Mouse (Mus musculus) ES-E14 (cell line): ENCODE measurements around the gene Pla2r1. TPM values are rescaled to one million over a fixed set of nuclear protein-coding genes. Genes with fewer than 3 reads are reported as not detected.

ENCODE experiments used
- DNase-seq: peaks from one replicate; pipeline ENCODE4 v3.0.0-alpha.2; 2013; ENCODE audit warnings: low read depth, low spot score
- H3K27ac ChIP-seq: 2 replicates; pipeline ENCODE4 v1.5.1; 2012; ENCODE audit warnings: low read depth, mild to moderate bottlenecking, low read length, moderate library complexity, mixed read lengths; ENCODE audit not compliant: poor library complexity, insufficient read depth, severe bottlenecking
- H3K36me3 ChIP-seq: 2 replicates; pipeline ENCODE4 v1.6.1; 2012; ENCODE audit warnings: mild to moderate bottlenecking, low read length, moderate library complexity, mixed read lengths; ENCODE audit not compliant: control insufficient read depth, poor library complexity, insufficient read depth, severe bottlenecking
- H3K4me1 ChIP-seq, 2 experiments: fragments of 150-350 bp in 1 of 2; sonication (generic) in 1 of 2; 2 replicates each; pipeline ENCODE4 v1.6.1; 2012; ENCODE audit warnings: low read length in 2 of 2, mild to moderate bottlenecking in 1 of 2, mixed read lengths in 1 of 2; ENCODE audit not compliant: control insufficient read depth in 2 of 2, insufficient read depth in 2 of 2, poor library complexity in 1 of 2
- H3K4me3 ChIP-seq, 2 experiments: fragments of 150-350 bp in 1 of 2; sonication (generic) in 1 of 2; 2 replicates each; pipeline ENCODE4 v1.5.1; 2012; ENCODE audit warnings: low read length in 2 of 2, low read depth in 1 of 2, mild to moderate bottlenecking in 1 of 2, mixed read lengths in 1 of 2; ENCODE audit not compliant: insufficient read depth in 1 of 2, poor library complexity in 1 of 2, severe bottlenecking in 1 of 2
- H3K9ac ChIP-seq: 2 replicates; pipeline ENCODE4 v1.6.1; 2012; ENCODE audit warnings: low read depth, mild to moderate bottlenecking, low read length, mixed read lengths; ENCODE audit not compliant: poor library complexity, insufficient read depth, severe bottlenecking
- H3K9me3 ChIP-seq: fragments of 150-350 bp; sonication (generic); 2 replicates; pipeline ENCODE4 v1.6.1; 2012; ENCODE audit warnings: low read depth, mild to moderate bottlenecking, low read length; ENCODE audit not compliant: control insufficient read depth, insufficient read depth
- CHD2 ChIP-seq: IDR thresholded peaks from 2 replicates; pipeline ENCODE4 v1.6.1; 2014; ENCODE audit warnings: mild to moderate bottlenecking, low read depth, low read length, inconsistent platforms
- HCFC1 ChIP-seq: IDR thresholded peaks from 2 replicates; pipeline ENCODE4 v1.6.1; 2012; ENCODE audit warnings: low read length, inconsistent platforms, borderline replicate concordance; ENCODE audit not compliant: insufficient read depth
- MAFK ChIP-seq: IDR thresholded peaks from 2 replicates; pipeline ENCODE4 v1.6.1; 2014; ENCODE audit warnings: mild to moderate bottlenecking, low read depth, low read length, inconsistent platforms; ENCODE audit not compliant: insufficient read depth
- ZC3H11A ChIP-seq: IDR thresholded peaks from 2 replicates; pipeline ENCODE4 v1.6.1; 2012; ENCODE audit warnings: low read depth, mild to moderate bottlenecking, inconsistent platforms, low read length, borderline replicate concordance
- ZNF384 ChIP-seq: IDR thresholded peaks from 2 replicates; pipeline ENCODE4 v1.6.1; 2012; ENCODE audit warnings: low read depth, low read length, inconsistent platforms
- in situ Hi-C, 2 experiments: fragments of 600-800 bp; cut with MboI; formaldehyde crosslinking; loops; one replicate each; pipeline ENCODE4 v1.15.1; 2025; ENCODE audit warnings: low sequenced_read_pairs in 2 of 2, inconsistent platforms in 1 of 2; ENCODE audit not compliant: unreplicated experiment in 2 of 2
- total RNA-seq: library from RNA; depleted of rRNA; stranded (reverse); fragments of 300-350 nt; gene quantifications from 2 replicates; pipeline ENCODE4 v1.2.3, GENCODE M21; 2012

The Pla2r1 gene
- total RNA-seq, 1 experiment, result 0.89 TPM

DNA sequence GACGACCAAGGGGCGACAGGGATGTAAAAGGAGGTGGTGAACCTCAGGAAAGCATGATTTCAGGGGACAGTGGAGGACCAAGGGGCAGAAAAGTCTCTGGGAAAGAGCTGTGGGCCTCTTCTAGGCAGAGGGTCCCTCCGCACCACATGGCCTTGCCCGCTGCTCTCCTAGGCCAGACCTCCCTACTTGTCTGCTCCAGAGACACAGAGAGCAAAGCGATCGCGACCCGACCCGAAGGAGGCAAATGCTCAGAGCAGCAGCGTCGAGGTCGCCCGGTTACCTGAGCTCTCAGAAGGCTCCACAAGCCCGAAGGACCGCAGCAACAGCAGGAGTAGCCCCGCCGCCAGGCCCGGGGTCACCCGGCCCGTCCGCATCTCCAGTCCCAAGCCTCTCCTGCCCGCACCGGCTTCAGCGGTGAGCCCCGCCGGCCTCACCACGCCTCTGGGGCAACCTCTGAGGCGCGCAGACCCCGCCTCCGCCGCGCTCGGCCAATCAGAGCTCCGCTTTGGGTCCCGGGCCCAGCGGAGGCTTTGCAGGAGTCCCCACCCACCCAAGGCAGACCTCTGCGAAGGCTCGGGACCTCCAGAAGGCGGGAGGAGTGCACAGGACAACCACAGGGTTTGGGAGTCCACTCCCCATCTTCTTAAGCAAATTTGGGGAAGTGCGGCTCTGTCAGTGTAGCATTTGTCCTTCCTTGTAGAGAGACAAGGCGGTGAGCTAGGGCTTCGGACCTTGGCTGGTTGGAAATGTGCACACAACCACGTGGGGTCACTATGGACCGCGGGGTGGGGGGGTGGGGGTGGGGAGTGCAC, 170.0 kb downstream of the Pla2r1 start, which contains the start of gene Ly75:
Gene Ly75, minus strand, starts transcription at position 446 of the 812 bp plus-strand sequence.
- H3K4me3 ChIP-seq, result peak within 1 kb of the TSS; percentile 61 to 96
- peak; percentile 90 for DNase-seq
- H3K9me3 ChIP-seq, result no peaks in the 10 kb centered on the region
- in situ Hi-C loops, result no loop called here
- H3K4me1 ChIP-seq, result peaks cover 2 to 4% of the 10 kb centered on the region in 2 experiments
- TF ChIP-seq MAFK (no peak), HCFC1 (no peak), ZC3H11A (no peak), CHD2 (no peak), ZNF384 (no peak)
- peak within 1 kb of the TSS; percentile 57 for H3K9ac ChIP-seq
- H3K36me3 ChIP-seq, result peaks cover 2% of the 10 kb centered on the region; the same call in 1 of the 2 replicates
- no peak within 1 kb of the TSS for H3K27ac ChIP-seq

GRCm38 (mm10) chr2:60382346-60382745, 170.8 kb downstream of the Pla2r1 start:
- H3K9me3 ChIP-seq, result no peaks in the 10 kb centered on the region
- no peak overlapping the region for H3K27ac ChIP-seq
- in situ Hi-C loops, result no loop called here
- peaks cover 2% of the 10 kb centered on the region; the same call in 1 of the 2 replicates for H3K36me3 ChIP-seq
- peak overlapping the region; percentile 61 to 96 for H3K4me3 ChIP-seq
- TF ChIP-seq HCFC1 (no peak), ZC3H11A (no peak), CHD2 (no peak), MAFK (no peak), ZNF384 (no peak)
- H3K4me1 ChIP-seq, result peaks cover 2 to 4% of the 10 kb centered on the region in 2 experiments
- peak overlapping the region; percentile 57; the same call in 1 of the 2 replicates for H3K9ac ChIP-seq
- no peak for DNase-seq

DNA sequence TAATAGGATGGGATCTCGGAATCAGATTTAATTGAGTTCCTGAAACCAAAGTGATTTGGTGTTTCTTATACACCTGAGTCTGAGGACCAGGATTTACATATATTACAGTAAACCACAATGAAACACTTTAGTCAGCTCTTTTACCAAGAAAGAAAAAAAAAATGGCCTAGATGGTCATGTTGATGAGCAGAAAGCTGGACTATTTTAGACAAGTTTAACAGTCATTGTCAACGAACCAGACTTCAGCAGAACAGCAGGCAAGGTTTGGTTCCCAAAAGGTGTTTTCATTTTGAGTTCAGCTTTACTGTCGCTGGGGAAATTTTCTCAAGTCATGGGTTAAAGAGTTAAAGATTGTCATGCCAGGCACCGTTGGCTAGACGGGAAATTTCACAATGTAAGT, 175.8 kb downstream of the Pla2r1 start:
- H3K27ac ChIP-seq, result no peak overlapping the region
- in situ Hi-C loops, result no loop called here
- no peak overlapping the region for H3K4me3 ChIP-seq
- H3K9ac ChIP-seq, result no peak overlapping the region
- H3K9me3 ChIP-seq, result no peaks in the 10 kb centered on the region
- no peak for DNase-seq
- H3K4me1 ChIP-seq, result peaks cover 0 to 7% of the 10 kb centered on the region in 2 experiments; a peak in 3 of 4 replicates
- TF ChIP-seq ZNF384, result no peak
- no peak for TF ChIP-seq CHD2
- no peak for TF ChIP-seq ZC3H11A
- H3K36me3 ChIP-seq, result peaks cover 4% of the 10 kb centered on the region; the same call in 1 of the 2 replicates

DNA sequence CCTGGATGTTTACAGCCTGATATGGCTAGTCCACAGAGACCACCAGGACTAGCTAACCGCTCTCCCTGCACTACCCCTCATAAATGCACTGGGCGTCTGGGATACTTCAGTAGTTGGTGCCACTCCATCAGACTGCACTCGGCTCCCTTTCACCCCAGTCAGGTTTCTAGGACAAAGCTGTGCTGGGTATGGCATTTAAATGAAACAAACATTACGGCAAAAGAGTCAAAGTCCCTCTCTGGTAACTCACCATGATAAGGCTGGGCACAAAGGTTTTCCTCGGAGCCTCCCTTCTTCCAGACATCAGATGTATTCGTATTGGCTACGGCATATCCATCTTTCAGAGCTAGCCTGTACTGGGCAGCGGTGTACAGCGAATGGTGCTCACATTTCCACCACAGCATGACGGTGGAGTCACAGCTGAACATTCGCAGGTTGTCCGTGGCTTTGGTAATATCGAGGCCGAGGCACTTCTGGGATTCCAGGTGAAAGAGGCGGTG, 177.4 kb downstream of the Pla2r1 start:
- no peak for DNase-seq
- Histone ChIP-seq H3K9ac (peak overlapping the region; percentile 4; the same call in 1 of the 2 replicates), H3K4me3 (peak overlapping the region; percentile 48 to 63; a peak in 3 of 4 replicates), H3K36me3 (peaks cover 1% of the 10 kb centered on the region; the same call in 1 of the 2 replicates), H3K27ac (peak overlapping the region; percentile 3; the same call in 1 of the 2 replicates), H3K9me3 (no peaks in the 10 kb centered on the region), H3K4me1 (peaks cover 0 to 7% of the 10 kb centered on the region in 2 experiments; a peak in 3 of 4 replicates)
- in situ Hi-C loops, result no loop called here
- TF ChIP-seq ZNF384 (no peak), ZC3H11A (no peak), CHD2 (no peak), HCFC1 (no peak), MAFK (no peak)
